Mouse (Mus musculus) lung, embryonic 16.5 days (tissue): Measurements from ENCODE around the gene Sec14l3. TPM values are rescaled to one million over a fixed set of nuclear protein-coding genes. Genes with fewer than 3 reads are reported as not detected.
"Not testable (repeated sequence)": the region's sequence is repeated elsewhere in the genome, so short reads cannot be mapped to it uniquely, and the experiment has no call there.

ENCODE experiments used
- ATAC-seq: fragments of 200-750 bp; cut with Nextera tagmentation; 2 replicates; pipeline ENCODE4 v1.8.0; 2017; ENCODE audit warnings: low read depth, mild to moderate bottlenecking, moderate library complexity
- H3K27ac ChIP-seq: fragments of 300-500 bp; sonication (generic); 2 replicates; pipeline ENCODE4 v1.5.1; 2014; ENCODE audit warnings: mild to moderate bottlenecking, control low read depth, low read length
- H3K27me3 ChIP-seq: fragments of 300-500 bp; sonication (generic); 2 replicates; pipeline ENCODE4 v1.6.1; 2014; ENCODE audit warnings: low read depth, low read length, mixed read lengths; ENCODE audit not compliant: control insufficient read depth, insufficient read depth
- H3K36me3 ChIP-seq: fragments of 300-500 bp; sonication (generic); 2 replicates; pipeline ENCODE4 v1.6.1; 2014; ENCODE audit warnings: low read length; ENCODE audit not compliant: control insufficient read depth, insufficient read depth
- H3K4me1 ChIP-seq: fragments of 300-500 bp; sonication (generic); replicated peaks from 2 replicates; pipeline ENCODE4 v1.6.1; 2014; ENCODE audit warnings: low read length, mixed read lengths; ENCODE audit not compliant: control insufficient read depth, insufficient read depth
- H3K4me2 ChIP-seq: fragments of 300-500 bp; sonication (generic); 2 replicates; pipeline ENCODE4 v1.6.1; 2014; ENCODE audit warnings: low read depth, low read length, control low read depth
- H3K4me3 ChIP-seq: fragments of 300-500 bp; sonication (generic); 2 replicates; pipeline ENCODE4 v1.5.1; 2014; ENCODE audit warnings: mild to moderate bottlenecking, low read length, control low read depth
- H3K9ac ChIP-seq: fragments of 300-500 bp; sonication (generic); 2 replicates; pipeline ENCODE4 v1.6.1; 2014; ENCODE audit warnings: low read length, control low read depth
- H3K9me3 ChIP-seq: fragments of 300-500 bp; sonication (generic); 2 replicates; pipeline ENCODE4 v1.6.1; 2016; ENCODE audit warnings: low read length; ENCODE audit not compliant: control insufficient read depth
- WGBS: fragments of 180-500 bp; shearing (Covaris S2); extraction: QIAGEN DNeasy Blood & Tissue Kit; methylation state at CpG from one replicate; pipeline ENCODE4 v1.1.7; 2014; 5-methylcytosine and 5-hydroxymethylcytosine counted together
- polyA plus RNA-seq: library from polyadenylated mRNA; unstranded; fragments of >200 nt; fragmentation: Nextera tagmentation; extraction: Ambion mirVana; gene quantifications from 2 replicates; pipeline ENCODE4 v1.2.1, GENCODE M21; 2015

Sec14l3 gene
- polyA plus RNA-seq, 1 experiment from 2014 or later = 41.5 TPM

DNA sequence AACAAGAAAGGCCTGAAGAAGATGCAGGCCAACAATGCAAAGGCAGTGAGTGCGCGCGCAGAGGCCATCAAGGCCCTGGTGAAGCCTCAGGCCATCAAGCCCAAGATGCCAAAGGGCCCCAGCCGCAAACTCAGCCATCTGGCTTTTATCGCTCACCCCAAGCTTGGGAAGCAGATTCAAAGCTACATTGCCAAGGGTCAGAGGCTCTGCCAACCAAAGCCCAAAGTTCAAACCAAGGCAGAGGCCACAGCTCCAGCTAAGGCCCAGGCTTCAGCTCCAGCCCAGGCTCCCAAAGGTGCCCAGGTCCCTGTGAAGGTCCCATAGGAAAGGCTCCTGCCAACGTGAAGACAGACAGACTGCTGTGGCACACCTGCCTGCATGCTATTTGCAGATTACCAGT is 43.3 kb downstream of the Sec14l3 start:
- H3K9me3 ChIP-seq, H3K4me3 ChIP-seq, ATAC-seq, H3K27ac ChIP-seq, H3K4me1 ChIP-seq, H3K9ac ChIP-seq, H3K4me2 ChIP-seq, H3K27me3 ChIP-seq, H3K36me3 ChIP-seq: not testable (repeated sequence)
- WGBS = 91% methylated on average over 6 of the region's 6 CpGs

DNA sequence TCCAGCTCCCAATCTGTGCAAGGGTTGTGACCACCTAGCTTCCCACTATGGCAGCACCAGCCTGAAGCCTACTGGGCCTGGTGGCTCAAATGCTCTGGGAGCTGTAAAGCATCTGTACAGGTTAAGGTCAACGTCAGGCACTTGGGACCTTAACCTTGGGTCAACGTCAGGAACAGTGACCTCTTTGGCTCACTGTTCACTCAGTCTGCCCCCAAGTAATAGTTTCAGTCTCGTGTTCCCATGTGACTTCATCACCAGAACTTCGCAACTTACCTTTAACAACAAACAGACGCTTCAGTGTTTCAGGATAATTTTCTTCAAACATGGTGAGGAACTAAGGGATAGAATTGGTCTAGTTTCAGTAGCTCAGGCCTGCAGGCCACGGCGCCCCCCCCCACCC is 44.0 kb downstream of the Sec14l3 start:
- H3K9me3 ChIP-seq = no peaks in the 10 kb centered on the region
- no peak overlapping the region for H3K4me3 ChIP-seq
- no peak for ATAC-seq
- 77% methylated on average over 7 of the region's 7 CpGs for WGBS
- no peak overlapping the region for H3K4me2 ChIP-seq
- H3K9ac ChIP-seq = no peak overlapping the region
- no peak overlapping the region for H3K27ac ChIP-seq
- H3K27me3 ChIP-seq = no peaks in the 10 kb centered on the region
- no peaks in the 10 kb centered on the region for H3K36me3 ChIP-seq
- H3K4me1 ChIP-seq = no peaks in the 10 kb centered on the region

DNA sequence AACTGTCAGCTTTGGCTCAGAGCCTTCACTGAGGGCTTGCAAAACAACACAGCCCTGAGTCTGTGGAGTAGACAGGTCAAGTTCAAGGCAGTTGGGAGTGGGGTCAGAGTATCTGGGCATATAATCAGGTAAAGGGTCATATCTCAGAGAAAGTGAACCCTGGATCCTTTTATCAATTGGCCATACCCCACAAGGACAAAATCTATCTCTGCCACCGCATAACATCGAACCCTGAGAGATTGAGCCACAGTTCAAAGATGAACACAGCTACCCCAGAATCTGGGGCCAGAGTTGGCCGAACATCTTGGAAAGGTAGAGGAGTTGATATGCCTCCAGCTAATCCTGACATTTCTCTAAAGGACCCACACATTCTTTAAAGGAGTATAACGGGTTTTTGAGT is 47.4 kb downstream of the Sec14l3 start:
- ATAC-seq = no peak
- no peaks in the 10 kb centered on the region for H3K27me3 ChIP-seq
- 77% methylated on average over 4 of the region's 4 CpGs for WGBS
- no peak overlapping the region for H3K9ac ChIP-seq
- H3K4me2 ChIP-seq = no peak overlapping the region
- no peaks in the 10 kb centered on the region for H3K36me3 ChIP-seq
- H3K4me1 ChIP-seq = no peaks in the 10 kb centered on the region
- H3K27ac ChIP-seq = no peak overlapping the region
- H3K4me3 ChIP-seq = no peak overlapping the region
- no peaks in the 10 kb centered on the region for H3K9me3 ChIP-seq

DNA sequence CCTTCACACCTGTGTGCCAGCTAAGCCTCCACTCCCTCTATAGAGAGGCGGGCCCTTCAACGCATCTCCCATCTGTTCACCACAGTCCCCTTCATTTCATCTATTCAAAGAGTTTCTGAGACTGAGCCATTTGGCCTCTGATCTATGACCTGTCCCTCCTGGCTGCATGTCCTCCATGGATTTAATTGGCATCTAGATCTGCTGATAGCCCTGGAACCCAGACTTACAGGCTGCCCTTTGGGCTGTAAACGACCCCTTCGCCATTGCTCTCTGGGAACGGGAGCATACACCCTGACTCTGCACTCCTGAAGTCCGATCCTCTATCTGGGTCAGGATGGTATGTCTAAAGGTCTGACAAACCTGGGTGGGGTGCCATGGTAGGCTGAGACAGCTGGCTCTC is 48.2 kb downstream of the Sec14l3 start:
- no peak for ATAC-seq
- no peaks in the 10 kb centered on the region for H3K27me3 ChIP-seq
- no peaks in the 10 kb centered on the region for H3K9me3 ChIP-seq
- WGBS = 82% methylated on average over 6 of the region's 6 CpGs
- no peak overlapping the region for H3K27ac ChIP-seq
- H3K4me1 ChIP-seq = peaks cover 4% of the 10 kb centered on the region; the same call in 1 of the 2 replicates
- no peaks in the 10 kb centered on the region for H3K36me3 ChIP-seq
- no peak overlapping the region for H3K4me2 ChIP-seq
- no peak overlapping the region for H3K9ac ChIP-seq
- H3K4me3 ChIP-seq = no peak overlapping the region

DNA sequence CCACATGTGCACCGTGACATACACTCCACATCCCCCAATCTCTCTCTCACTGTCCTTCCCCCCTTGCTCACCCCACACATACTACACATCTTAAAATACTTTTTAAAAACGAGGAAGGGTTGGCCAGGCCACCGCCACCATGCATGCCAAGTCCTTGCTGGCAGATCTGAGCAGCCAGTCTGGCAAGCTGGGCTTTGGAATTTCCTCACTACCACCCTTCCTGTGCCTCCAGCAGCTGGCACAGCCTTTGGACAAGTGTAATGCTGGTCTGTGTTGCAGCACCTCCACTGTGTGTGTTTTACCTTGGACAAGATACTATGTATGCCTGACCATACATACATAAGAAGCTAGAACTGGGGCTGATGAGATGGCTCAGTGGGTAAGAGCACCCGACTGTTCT is 48.9 kb downstream of the Sec14l3 start:
- H3K9me3 ChIP-seq = no peaks in the 10 kb centered on the region
- no peak overlapping the region for H3K4me2 ChIP-seq
- 72% methylated on average over 4 of the region's 4 CpGs for WGBS
- H3K4me3 ChIP-seq = no peak overlapping the region
- peaks cover 10% of the 10 kb centered on the region for H3K4me1 ChIP-seq
- H3K27me3 ChIP-seq = no peaks in the 10 kb centered on the region
- H3K27ac ChIP-seq = no peak overlapping the region
- H3K9ac ChIP-seq = no peak overlapping the region
- ATAC-seq = no peak
- H3K36me3 ChIP-seq = no peaks in the 10 kb centered on the region

DNA sequence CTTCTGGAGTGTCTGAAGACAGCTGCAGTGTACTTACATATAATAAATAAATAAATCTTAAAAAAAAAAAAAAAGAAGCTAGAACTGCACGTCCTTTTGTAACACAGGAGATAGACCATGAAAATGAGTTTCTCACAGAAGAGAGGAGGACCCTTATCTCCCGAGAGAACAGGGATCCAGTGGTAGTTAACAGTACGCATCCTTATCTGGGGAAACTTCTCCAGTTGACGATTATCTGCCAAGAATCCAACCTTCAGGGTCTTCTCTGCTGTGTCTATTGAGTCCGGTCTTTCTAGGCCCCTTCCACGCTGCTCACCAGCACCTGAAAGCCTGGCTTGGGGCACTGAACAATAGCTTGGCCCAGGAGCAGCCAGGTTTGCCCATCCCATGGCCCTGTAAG is 49.3 kb downstream of the Sec14l3 start:
- Histone ChIP-seq H3K36me3 (no peaks in the 10 kb centered on the region), H3K4me1 (peaks cover 12% of the 10 kb centered on the region), H3K4me3 (no peak overlapping the region), H3K27ac (no peak overlapping the region), H3K9me3 (no peaks in the 10 kb centered on the region), H3K27me3 (no peaks in the 10 kb centered on the region), H3K9ac (no peak overlapping the region), H3K4me2 (no peak overlapping the region)
- no peak for ATAC-seq
- WGBS = 62% methylated on average over 6 of the region's 6 CpGs

DNA sequence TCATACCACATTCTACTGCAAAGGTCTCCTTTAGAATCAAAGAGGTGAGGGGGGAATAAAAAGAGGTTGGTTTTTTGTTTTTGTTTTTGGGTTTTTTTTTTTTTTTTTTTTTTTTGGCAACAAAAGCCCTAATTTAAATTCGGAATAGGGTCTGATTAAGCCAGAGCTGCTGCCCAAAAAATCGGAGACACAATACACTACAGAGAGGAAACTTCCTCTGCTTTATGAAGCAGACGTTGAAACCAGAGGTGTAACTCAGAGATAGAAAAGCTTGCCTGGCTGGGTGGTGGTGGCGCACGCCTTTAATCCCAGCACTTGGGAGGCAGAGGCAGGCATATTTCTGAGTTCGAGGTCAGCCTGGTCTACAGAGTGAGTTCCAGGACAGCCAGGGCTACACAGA is 49.9 kb downstream of the Sec14l3 start:
- ATAC-seq, H3K9ac ChIP-seq, H3K27ac ChIP-seq, H3K9me3 ChIP-seq, H3K27me3 ChIP-seq, H3K4me2 ChIP-seq, H3K4me3 ChIP-seq, H3K36me3 ChIP-seq: not testable (repeated sequence)
- 79% methylated on average over 6 of the region's 6 CpGs for WGBS
- peaks cover 14% of the 10 kb centered on the region for H3K4me1 ChIP-seq

DNA sequence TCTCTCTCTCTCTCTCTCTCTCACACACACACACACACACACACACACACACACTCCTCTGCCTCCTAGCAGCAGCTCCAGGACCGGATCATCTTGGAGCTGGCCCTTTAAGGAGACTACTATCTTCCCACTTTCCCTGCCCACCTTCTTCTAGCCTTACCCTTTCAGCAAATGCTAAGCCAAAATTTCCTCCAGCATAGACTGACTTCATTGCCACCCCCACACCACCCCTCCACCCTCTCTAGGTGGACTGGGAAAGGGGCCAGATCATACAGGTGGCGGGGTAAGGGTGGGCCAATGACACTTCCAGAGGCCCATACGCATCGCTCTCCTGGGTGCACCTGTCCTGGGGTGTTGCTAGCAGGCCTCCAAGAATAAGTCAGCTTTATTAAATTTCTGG is 50.8 kb downstream of the Sec14l3 start:
- WGBS = 74% methylated on average over 4 of the region's 4 CpGs
- H3K4me1 ChIP-seq = peaks cover 14% of the 10 kb centered on the region
- H3K9ac ChIP-seq = no peak overlapping the region

DNA sequence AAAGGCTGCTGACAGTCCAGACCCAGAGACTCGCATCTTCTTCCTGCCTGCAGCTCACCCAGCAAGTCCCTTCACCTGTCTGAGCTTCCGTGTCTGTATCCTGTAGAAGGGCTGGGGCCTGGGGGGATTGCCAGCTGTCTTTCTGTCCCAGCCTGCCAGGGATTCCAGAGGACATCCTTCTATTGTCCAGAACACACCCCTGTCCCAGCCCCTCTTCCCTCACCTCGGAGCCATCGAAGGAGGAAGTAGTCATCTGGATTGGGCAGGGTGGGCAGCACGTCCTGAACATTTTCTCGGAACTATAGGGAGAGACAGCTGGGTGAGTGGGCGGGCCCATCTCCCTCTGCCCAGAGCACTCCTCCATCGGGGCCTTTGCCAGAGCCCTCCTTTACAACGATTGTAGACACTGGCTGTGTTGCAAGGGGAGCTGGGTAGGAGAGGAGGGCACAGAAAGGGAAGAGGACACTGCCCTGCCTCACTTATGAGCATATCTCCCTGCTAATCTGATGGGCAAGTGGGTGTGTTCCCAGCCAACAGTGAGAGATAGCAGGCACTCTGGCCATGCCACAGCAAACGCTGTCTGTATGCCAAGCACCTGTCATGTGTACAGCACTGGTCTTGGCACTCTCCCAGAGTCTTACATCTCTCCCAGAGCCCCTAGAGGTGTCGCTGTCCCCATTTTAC is 52.0 kb downstream of the Sec14l3 start:
- Histone ChIP-seq H3K36me3 (no peaks in the 10 kb centered on the region), H3K9me3 (no peaks in the 10 kb centered on the region), H3K27me3 (no peaks in the 10 kb centered on the region), H3K4me3 (no peak overlapping the region), H3K27ac (no peak overlapping the region), H3K4me1 (peaks cover 14% of the 10 kb centered on the region), H3K9ac (no peak overlapping the region), H3K4me2 (no peak overlapping the region)
- 47% methylated on average over 11 of the region's 11 CpGs for WGBS
- no peak for ATAC-seq

More for the DNA sequence above, 50.8 kb downstream of the Sec14l3 start:
- no peak for ATAC-seq
- Histone ChIP-seq H3K4me2 (no peak overlapping the region), H3K27ac (no peak overlapping the region), H3K9me3 (no peaks in the 10 kb centered on the region), H3K4me3 (no peak overlapping the region), H3K36me3 (no peaks in the 10 kb centered on the region), H3K27me3 (no peaks in the 10 kb centered on the region)
